Mouse (Mus musculus): ENCODE measurements around the gene Cnbd2.

Gene Cnbd2

GRCm38 (mm10) chr2:156311841-156312291 lies 233 bp upstream of the Cnbd2 start:
- peak; percentile 78 for DNase-seq

- no peak for DNase-seq
These were observed 1.1 kb downstream of the Cnbd2 start for GRCm38 (mm10) chr2:156313153-156313552.

DNA sequence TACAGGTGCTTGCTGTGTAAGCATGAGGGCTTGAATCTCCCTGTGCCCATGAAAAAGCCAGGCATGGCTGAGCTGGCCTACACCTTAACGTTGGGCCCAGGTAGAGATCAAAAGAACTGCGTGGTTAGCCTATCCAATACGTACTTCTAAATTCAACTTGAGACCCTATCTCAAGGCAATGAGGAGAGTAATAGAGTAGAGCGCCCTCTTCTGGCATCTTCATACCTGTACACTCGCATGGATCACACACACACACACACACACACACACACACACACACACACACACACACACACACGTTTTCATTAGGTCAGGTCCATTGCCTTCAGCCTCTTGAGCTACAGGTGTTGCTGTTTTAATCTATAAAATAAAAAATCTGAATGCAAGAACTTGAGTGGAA lies 2.7 kb downstream of the Cnbd2 start:
- no peak for DNase-seq

- DNase-seq: no peak
These were observed 6.4 kb downstream of the Cnbd2 start for GRCm38 (mm10) chr2:156318491-156318890.

DNA sequence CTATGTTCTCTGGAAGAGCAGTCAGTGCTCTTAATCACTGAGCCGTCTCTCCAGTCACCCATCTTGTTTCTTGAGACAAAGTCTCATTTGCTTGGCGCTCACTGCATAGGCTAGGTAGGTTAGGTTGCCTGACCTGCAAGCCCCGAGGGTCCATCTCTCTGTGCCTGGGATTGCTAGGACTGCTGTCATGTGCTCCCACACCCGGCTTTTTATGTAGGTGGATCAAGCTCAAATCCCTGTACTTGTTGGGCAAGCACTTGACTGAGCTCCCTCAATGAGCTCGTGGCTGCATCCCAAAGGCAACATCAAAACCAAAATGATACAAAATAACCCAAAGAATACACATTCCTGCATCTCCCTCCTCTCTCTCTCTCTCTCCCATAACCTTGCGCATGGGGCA lies 9.4 kb downstream of the Cnbd2 start:
- DNase-seq: no peak

DNA sequence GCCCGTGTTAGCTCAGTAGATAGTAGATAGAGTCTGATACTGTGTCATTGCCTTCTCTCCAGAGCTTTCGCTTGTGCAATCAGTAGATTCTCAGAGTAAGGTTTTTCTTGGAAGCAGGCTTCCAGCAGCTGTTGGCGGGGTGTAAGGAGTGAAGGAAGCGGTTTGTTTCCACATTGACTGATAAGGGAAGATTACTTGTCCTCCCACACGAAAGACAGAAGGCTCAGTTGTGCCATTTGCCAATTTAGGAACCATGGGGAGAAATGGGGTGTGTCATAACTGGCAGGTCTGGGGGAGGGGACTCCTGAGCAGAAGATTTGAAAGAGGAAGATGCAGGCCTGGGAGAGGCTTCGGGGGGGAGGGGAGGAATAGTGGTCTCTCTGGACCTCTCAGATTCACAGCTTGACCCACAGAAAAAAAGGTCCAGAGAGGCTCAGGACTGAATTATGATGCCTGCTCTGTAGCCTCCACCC lies 12.1 kb downstream of the Cnbd2 start:
- peak; percentile 30 for DNase-seq

DNA sequence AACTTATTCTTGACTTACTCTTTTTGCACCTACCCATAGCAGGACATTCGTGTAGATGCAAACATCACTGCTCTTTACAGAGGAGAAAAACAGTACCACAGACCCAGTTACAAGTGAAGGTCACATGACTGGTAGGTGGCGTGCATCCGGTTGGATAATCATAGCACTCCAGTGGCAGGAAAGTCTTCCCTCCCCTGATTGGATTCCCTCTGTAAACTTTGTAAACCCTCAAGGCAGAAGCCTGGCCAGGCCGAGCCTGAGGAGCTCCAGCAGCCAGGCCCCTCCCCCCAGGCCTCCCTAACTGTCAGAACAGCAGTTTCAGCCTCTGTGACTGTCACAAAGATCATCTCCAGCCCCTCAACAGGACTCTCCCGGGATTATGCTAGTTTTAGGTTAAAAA lies 12.6 kb downstream of the Cnbd2 start:
- DNase-seq: peak; percentile 41

- DNase-seq: no peak
These were observed 18.6 kb downstream of the Cnbd2 start for GRCm38 (mm10) chr2:156330681-156331080.

- no peak for DNase-seq
These were observed 19.4 kb downstream of the Cnbd2 start for GRCm38 (mm10) chr2:156331446-156331965.

GRCm38 (mm10) chr2:156340078-156340477 lies 28.0 kb downstream of the Cnbd2 start:
- no peak for DNase-seq

DNA sequence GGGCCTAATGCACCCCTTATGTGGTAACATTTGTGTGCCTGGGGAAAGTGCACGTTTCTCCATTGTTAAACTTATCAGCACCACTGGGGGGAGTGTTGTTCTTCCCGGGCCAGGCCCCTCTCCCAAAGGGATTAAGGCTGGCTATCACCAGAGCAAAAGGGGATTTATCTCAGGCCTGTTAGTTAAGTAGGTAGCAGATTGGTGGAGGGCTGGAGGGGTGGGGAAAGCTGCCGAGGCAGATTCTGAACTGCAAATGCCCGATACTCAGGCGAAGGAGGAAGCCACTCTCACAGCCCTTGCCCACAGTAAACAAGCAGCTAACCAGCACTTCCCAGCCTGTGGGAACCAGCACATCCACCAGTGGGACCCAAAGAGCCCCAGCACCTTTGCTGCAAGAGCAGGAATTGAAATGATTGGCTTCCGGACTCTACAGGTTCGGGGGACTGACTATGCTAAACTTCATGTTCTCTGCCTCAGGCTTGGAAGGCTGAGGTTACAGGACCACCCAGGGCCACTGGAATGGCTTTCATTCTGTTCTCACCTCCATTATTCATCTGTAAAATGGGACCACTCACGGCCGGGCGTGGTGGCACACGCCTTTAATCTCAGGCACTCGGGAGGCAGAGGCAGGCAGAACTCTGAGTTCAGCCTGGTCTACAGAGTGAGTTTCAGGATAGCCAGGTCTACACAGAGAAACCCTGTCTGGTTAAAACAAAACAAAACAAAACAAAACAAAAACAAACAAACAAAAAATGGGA lies 32.9 kb downstream of the Cnbd2 start:
- peak; percentile 56 for DNase-seq

DNA sequence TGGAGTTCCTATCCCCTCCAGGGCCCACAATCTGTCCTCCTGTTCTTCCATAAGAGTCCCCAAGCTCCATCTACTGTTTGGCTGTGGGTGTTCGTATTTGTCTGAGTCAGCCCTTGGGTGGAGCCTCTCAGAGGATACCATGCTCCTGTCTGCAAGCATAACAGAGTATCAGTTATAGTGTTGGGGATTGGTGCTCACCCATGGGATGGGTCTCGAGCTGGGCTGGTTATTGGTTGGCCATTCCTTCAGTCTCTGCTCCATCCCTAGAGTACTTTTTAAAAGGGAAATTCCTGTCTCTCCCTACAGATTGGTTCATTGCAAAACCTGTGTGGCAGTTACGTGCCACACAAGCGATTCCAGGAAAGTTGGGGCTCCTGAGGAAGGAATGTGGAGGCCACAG lies 36.7 kb downstream of the Cnbd2 start:
- no peak for DNase-seq

GRCm38 (mm10) chr2:156349286-156349848 lies 37.3 kb downstream of the Cnbd2 start:
- DNase-seq: no peak

DNA sequence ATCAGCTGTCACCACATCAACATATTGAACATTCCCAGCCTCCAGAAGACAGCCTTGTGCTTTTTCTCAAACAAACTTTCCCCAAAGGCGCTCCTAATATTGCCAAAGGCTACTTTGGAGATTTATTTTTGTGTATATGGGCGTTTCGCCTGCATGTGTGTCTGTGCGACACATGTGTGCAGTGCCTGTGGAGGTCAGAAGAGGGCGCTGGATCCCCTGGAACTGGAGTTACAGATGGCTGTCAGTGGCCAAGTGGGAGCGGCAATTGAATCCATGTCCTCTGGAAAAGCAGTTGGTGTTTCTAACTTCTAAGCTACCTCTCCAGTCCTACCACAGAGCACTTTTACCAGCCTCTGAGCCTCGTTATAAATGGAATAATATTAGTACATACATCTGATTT lies 39.1 kb downstream of the Cnbd2 start:
- DNase-seq: no peak

- no peak for DNase-seq
These were observed 40.5 kb downstream of the Cnbd2 start for GRCm38 (mm10) chr2:156352413-156353165.

DNA sequence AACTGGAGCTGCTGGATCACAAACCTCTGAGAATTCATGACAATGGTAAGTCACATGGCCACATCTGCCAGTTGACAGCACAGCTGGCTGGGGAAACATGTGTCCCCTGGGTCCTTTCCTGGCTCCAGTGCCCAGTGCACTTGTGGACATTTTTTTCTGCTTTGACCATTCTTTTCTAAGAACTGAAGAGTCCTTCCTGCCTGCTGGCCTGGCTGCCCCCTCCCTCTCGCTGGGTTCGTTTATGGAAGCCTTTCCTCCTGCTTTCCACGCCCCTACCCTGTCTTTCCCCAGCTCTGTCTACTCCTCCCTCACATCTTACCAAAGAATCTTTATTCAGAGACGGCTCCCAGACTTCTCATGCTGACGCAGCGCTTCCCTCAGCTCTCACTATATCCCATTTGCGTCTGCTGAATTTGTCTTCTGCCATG lies 41.2 kb downstream of the Cnbd2 start:
- peak; percentile 11 for DNase-seq

- DNase-seq: no peak
These were observed 43.9 kb downstream of the Cnbd2 start for GRCm38 (mm10) chr2:156356031-156356430.

- DNase-seq: no peak
These were observed 56.4 kb downstream of the Cnbd2 start for GRCm38 (mm10) chr2:156368465-156368864.

DNA sequence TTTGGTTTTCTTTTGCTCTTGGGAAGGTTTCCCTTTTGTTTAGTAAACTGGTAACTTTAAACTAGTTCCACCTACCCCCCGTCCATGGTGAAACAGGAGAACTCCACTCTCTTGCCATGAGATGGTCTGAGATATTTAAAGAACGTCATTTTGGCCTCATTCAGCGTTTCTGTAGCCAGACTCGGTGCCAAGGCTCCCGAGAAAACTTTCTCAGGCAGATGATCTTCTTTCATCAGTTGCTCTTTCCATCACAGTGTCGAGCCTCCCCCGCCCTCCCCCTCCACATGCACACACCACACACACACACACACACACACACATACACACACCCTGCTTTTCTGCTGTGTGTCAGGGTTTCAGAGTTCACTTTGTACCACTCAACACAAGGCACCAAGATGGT lies 58.8 kb downstream of the Cnbd2 start:
- no peak for DNase-seq

GRCm38 (mm10) chr2:156376956-156377355 lies 64.9 kb downstream of the Cnbd2 start:
- DNase-seq: no peak

DNA sequence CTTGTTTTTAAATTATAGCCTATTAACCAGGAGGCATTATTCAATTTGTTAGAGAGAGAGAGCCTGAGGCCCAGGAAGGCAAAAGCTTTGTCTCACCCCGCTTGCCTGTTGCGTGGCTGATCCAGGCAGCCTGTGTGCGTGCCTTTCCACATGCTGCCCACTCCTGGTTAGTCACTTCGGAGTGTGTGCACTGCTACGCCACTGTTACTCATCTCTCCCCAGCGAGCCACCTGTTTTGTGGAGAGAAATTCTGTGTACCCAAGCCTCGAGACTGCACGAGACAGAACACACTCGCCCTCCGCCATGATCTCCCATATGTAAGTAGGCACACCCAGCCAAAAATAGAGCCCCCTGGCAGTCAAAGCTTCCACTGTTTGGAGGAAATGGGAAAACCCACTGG lies 67.8 kb downstream of the Cnbd2 start:
- DNase-seq: no peak

DNA sequence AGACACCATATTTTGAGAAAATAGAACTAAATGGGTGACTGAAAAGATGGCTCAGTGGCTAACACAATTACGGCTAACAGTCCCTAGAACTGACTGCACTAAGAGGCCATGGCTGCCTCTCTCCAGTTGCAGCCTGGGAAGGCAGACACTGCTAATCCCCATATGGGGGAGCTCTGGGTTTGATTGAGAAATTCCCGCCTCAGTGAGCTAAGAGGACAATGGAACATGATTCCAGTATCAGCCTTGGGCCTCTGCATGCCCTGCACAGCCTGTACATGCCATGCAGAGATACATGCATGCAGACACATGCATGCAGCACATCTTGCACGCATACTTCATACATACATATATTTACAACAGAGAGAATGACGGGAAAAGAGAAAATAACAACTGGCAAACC lies 69.3 kb downstream of the Cnbd2 start:
- peak; percentile 55 for DNase-seq

- peak; percentile 88 for DNase-seq
These were observed 80.5 kb downstream of the Cnbd2 start for GRCm38 (mm10) chr2:156392461-156393154.
